Mouse (Mus musculus) erythroblast, embryonic 14.5 days (primary cell): ENCODE data around the gene St6galnac3. TPM values are rescaled to one million over a fixed set of nuclear protein-coding genes. Genes with fewer than 3 reads are reported as not detected.
"Not testable (repeated sequence)": the region's sequence is repeated elsewhere in the genome, so short reads cannot be mapped to it uniquely, and the experiment has no call there.

Experiments used
- H3K27me3 ChIP-seq: 2 replicates; pipeline ENCODE4 v1.6.1; 2012; ENCODE audit warnings: inconsistent platforms; ENCODE audit not compliant: control insufficient read depth
- H3K36me3 ChIP-seq: 2 replicates; pipeline ENCODE4 v1.6.1; 2012; ENCODE audit warnings: mild to moderate bottlenecking, inconsistent platforms; ENCODE audit not compliant: control insufficient read depth
- H3K4me1 ChIP-seq: 2 replicates; pipeline ENCODE4 v1.6.1; 2012; ENCODE audit warnings: inconsistent platforms; ENCODE audit not compliant: control insufficient read depth
- H3K4me3 ChIP-seq: replicated peaks from 2 replicates; pipeline ENCODE3; 2012; ENCODE audit warnings: moderate library complexity, mild to moderate bottlenecking, inconsistent platforms
- H3K9me3 ChIP-seq: 2 replicates; pipeline ENCODE4 v1.6.1; 2012; ENCODE audit warnings: low read length, inconsistent platforms, mixed read lengths; ENCODE audit not compliant: control insufficient read depth
- GATA1 ChIP-seq: IDR thresholded peaks from 2 replicates; pipeline ENCODE4 v1.6.1; 2012; ENCODE audit warnings: low read length, inconsistent platforms, mixed read lengths
- TAL1 ChIP-seq: IDR thresholded peaks from 3 replicates; pipeline ENCODE4 v1.6.1; 2012; ENCODE audit warnings: low read length, inconsistent platforms, mixed read lengths
- polyA plus RNA-seq: library from polyadenylated mRNA; stranded (reverse); fragments of >175 nt; gene quantifications from 2 replicates; pipeline ENCODE4 v1.2.3, GENCODE M21; 2012

The St6galnac3 gene
- polyA plus RNA-seq, 1 experiment: 0.17 TPM

DNA sequence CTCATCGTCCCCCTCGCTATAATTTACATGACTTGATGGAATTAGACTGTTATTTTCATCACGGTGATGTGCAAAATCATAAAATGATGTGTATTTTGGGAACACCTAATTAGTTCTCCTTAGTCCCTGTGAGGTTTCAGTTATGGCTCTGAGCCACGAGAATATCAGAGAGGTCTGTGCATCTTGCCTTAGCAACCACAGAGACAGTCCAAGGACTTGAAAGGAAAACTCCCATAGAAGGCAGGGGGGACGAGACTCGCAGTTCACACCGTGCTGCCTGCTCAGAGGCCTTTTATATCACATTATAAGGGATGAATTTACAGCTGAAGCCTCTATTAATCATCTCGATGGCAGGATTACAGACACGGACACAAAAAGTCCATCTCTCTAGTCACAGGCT is 327.2 kb downstream of the St6galnac3 start:
- Histone ChIP-seq H3K27me3 (no peaks in the 10 kb centered on the region), H3K4me1 (no peaks in the 10 kb centered on the region), H3K9me3 (peaks cover 12% of the 10 kb centered on the region), H3K36me3 (no peaks in the 10 kb centered on the region), H3K4me3 (no peak overlapping the region)
- TF ChIP-seq GATA1 (no peak), TAL1 (no peak)

GRCm38 (mm10) chr3:153396375-153397068 is 328.5 kb downstream of the St6galnac3 start:
- Histone ChIP-seq H3K27me3 (no peaks in the 10 kb centered on the region), H3K36me3 (no peaks in the 10 kb centered on the region), H3K4me3 (no peak overlapping the region), H3K4me1 (no peaks in the 10 kb centered on the region), H3K9me3 (peaks cover 12% of the 10 kb centered on the region)
- TF ChIP-seq TAL1 (no peak), GATA1 (no peak)

- Histone ChIP-seq H3K9me3 (peaks cover 12% of the 10 kb centered on the region), H3K4me3 (no peak overlapping the region), H3K27me3 (no peaks in the 10 kb centered on the region), H3K4me1 (no peaks in the 10 kb centered on the region), H3K36me3 (no peaks in the 10 kb centered on the region)
- TF ChIP-seq GATA1: no peak
- no peak for TF ChIP-seq TAL1
These were observed 329.6 kb downstream of the St6galnac3 start for GRCm38 (mm10) chr3:153395351-153395750.

DNA sequence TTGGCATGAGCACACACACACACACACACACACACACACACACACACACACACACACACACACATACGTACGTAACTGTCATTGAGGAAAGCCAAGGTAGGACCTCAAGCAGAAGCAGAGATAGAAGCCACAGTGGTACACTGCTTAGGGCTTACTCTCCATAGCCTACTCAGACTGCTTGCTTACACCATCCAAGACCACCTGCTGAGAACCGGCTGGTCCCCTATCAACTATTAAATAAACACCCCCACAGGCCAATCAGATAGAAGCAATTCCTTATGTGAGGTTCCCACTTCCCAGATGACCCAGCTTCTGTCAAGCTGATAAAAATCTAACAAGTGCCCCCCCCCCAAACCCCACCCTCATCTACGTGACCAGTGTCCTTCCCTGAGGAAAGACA is 330.2 kb downstream of the St6galnac3 start:
- H3K9me3 ChIP-seq: peaks cover 12% of the 10 kb centered on the region
- H3K36me3 ChIP-seq: no peaks in the 10 kb centered on the region
- no peaks in the 10 kb centered on the region for H3K27me3 ChIP-seq
- H3K4me3 ChIP-seq: no peak overlapping the region
- H3K4me1 ChIP-seq: no peaks in the 10 kb centered on the region
- TF ChIP-seq TAL1 (no peak), GATA1 (no peak)

DNA sequence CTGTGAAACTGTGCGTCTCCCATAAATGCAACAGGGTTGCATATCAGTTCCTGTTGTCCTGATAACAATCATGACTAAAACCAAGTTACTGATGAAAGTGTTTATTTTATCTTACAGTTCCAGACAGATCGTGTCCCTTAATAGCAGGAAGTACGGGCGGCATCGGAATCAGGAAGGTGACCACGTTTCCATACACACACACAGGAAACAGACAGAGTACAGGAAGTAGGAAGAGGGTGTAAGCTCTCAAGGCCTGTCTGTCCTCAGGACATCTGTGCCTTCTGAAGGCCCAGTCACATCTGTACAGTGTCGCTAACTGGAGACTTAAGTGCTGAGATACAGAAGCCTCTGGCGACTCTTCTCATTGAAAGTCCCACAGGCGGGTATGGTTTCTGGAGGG is 330.8 kb downstream of the St6galnac3 start:
- Histone ChIP-seq H3K9me3 (peaks cover 14% of the 10 kb centered on the region), H3K36me3 (no peaks in the 10 kb centered on the region), H3K4me1 (no peaks in the 10 kb centered on the region), H3K27me3 (no peaks in the 10 kb centered on the region), H3K4me3 (no peak overlapping the region)
- TF ChIP-seq GATA1 (no peak), TAL1 (no peak)

DNA sequence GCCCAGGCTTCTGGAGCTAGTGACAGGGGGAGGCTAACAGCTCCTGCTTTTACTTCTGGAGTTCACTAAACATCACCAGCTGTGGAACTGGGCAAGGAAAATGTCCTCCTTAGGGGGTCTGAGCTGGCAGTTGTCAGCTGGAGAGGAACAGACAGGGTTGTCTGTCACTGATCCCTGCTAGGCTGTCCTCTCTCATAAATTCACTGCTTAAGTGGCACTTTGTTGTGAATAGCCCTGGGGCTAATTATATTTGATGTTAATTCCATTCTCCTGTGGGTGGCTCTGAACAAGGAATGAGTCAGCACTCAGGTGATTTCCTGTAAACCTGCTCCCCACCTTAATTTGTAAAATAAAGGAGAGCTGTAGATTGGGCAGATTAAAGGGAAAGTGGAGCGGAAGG is 333.5 kb downstream of the St6galnac3 start:
- H3K9me3 ChIP-seq: peaks cover 12% of the 10 kb centered on the region
- H3K4me3 ChIP-seq, H3K36me3 ChIP-seq, H3K27me3 ChIP-seq, H3K4me1 ChIP-seq: not testable (repeated sequence)

GRCm38 (mm10) chr3:153384651-153385050 is 340.3 kb downstream of the St6galnac3 start:
- H3K4me1 ChIP-seq, H3K9me3 ChIP-seq, H3K36me3 ChIP-seq, H3K4me3 ChIP-seq, H3K27me3 ChIP-seq: not testable (repeated sequence)

DNA sequence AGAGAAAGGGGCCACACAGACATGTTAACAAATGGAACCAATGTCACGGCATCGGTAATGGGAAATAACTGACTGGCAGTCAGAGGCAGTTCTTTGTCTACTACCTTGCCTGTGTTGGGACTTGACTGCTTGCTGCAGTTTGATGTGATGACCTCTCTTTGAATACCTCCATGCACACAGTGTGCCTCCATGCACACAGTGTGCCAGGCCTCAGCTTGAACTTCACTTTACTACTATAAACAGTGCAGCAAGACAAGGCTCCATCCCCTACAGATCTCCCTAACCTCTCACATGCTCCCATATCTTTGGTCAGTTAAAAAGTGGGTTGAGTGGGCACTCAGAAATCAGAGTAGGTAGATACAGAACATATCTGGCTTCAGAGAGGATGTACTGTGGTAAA is 341.3 kb downstream of the St6galnac3 start:
- no peaks in the 10 kb centered on the region for H3K4me1 ChIP-seq
- no peaks in the 10 kb centered on the region for H3K27me3 ChIP-seq
- H3K4me3 ChIP-seq: no peak overlapping the region
- peaks cover 4% of the 10 kb centered on the region; the same call in 1 of the 2 replicates for H3K9me3 ChIP-seq
- no peak for TF ChIP-seq GATA1
- H3K36me3 ChIP-seq: no peaks in the 10 kb centered on the region

DNA sequence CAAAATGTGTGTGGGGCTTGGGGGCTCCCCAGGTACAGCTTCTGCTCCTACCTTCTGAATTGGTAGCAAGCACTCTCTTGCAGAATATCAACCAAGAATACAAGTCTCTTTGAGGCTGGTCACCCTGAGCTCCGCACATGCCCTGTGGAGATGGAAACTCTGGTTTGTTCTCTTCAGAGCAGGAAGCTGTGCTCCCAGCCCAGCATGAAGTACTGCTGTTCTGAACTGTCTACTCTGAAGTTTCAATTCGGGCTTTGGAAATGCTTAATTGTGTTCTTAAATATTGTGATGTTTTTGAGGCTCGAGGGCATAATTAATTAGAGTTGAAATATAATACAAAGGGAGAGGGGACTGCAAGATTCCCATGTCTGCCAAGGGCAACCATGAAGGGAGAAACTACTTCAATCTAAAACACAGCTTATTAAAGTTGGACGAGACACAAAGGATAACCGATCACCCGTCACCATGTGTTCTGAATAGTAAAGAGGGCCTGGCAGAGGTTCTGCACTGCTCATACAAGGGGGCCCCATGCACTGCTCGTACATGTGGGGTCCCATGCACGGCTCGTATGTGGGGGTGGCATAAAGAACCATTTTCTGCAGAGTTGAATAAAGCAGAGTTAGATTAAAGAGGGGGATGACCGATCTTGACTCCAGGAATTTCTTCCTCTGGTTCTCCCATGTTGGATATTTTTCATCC is 359.8 kb downstream of the St6galnac3 start:
- Histone ChIP-seq H3K4me3 (no peak overlapping the region), H3K4me1 (no peaks in the 10 kb centered on the region), H3K9me3 (no peaks in the 10 kb centered on the region; the same call in 1 of the 2 replicates), H3K36me3 (no peaks in the 10 kb centered on the region), H3K27me3 (no peaks in the 10 kb centered on the region)
- TF ChIP-seq TAL1 (no peak), GATA1 (no peak)

- H3K4me1 ChIP-seq: no peaks in the 10 kb centered on the region
- H3K9me3 ChIP-seq: no peaks in the 10 kb centered on the region; the same call in 1 of the 2 replicates
- TF ChIP-seq TAL1: no peak
- TF ChIP-seq GATA1: no peak
- H3K36me3 ChIP-seq: no peaks in the 10 kb centered on the region
- H3K4me3 ChIP-seq: no peak overlapping the region
- no peaks in the 10 kb centered on the region for H3K27me3 ChIP-seq
These were observed 360.6 kb downstream of the St6galnac3 start for GRCm38 (mm10) chr3:153364366-153364765.
